Mouse (Mus musculus) ovary, adult 10 weeks (tissue): ENCODE measurements around the gene Dab2ip. TPM values are rescaled to one million over a fixed set of nuclear protein-coding genes. Genes with fewer than 3 reads are reported as not detected.

ENCODE experiments used
- polyA plus RNA-seq: library from polyadenylated mRNA; stranded (reverse); fragments of 350-450 nt; fragmentation: Illumina TruSeq; extraction: RNeasy Lipid Tissue Mini Kit (QIAGEN cat#74804); gene quantifications from one replicate; pipeline ENCODE4 v1.2.3, GENCODE M21; 2014

Gene Dab2ip
- polyA plus RNA-seq: 1.8 TPM

GRCm38 (mm10) chr2:35557911-35558825 lies at the start of gene Dab2ip:
Gene Dab2ip, plus strand, starts transcription at chr2:35558266.

Other genes starting within 250 kb of the Dab2ip start
- gene Stom, start 221.3 kb upstream of the Dab2ip start, polyA plus RNA-seq: 81.5 TPM
- not detected for gene 4930568D16Rik, start 190.5 kb upstream of the Dab2ip start, polyA plus RNA-seq
- gene 4930402F06Rik, start 161.1 kb upstream of the Dab2ip start, polyA plus RNA-seq: not detected
- gene Ggta1, start 95.0 kb upstream of the Dab2ip start, polyA plus RNA-seq: 31.9 TPM